Mouse (Mus musculus) myocyte (in vitro differentiated cells): ENCODE data around the gene Tfr2.
A peak's percentile ranks its signal among the peaks of the same experiment; 100 is the strongest.

Experiments
- E2F4 ChIP-seq: IDR thresholded peaks from one replicate; pipeline ENCODE4 v1.6.1; 2011; ENCODE audit warnings: mild to moderate bottlenecking, control low read depth, moderate library complexity; ENCODE audit not compliant: insufficient read depth
- MAX ChIP-seq: IDR thresholded peaks from one replicate; pipeline ENCODE4 v1.6.1; 2011; ENCODE audit warnings: low read depth, mild to moderate bottlenecking, control low read depth
- MYOG ChIP-seq, 3 experiments: IDR thresholded peaks; one replicate each; pipeline ENCODE4 v1.6.1; 2011; ENCODE audit warnings: control low read depth in 2 of 3, low read depth in 2 of 3, mild to moderate bottlenecking in 2 of 3; ENCODE audit not compliant: insufficient read length in 2 of 3, control insufficient read depth in 1 of 3, insufficient read depth in 1 of 3
- POLR2A ChIP-seq: IDR thresholded peaks from one replicate; pipeline ENCODE4 v1.6.1; 2011; ENCODE audit warnings: low read depth, mild to moderate bottlenecking, control low read depth, moderate library complexity; ENCODE audit not compliant: insufficient read length
- POLR2AphosphoS2 ChIP-seq: IDR thresholded peaks from one replicate; pipeline ENCODE4 v1.6.1; 2011; ENCODE audit warnings: low read depth, control low read depth; ENCODE audit not compliant: insufficient read length
- TCF12 ChIP-seq: IDR thresholded peaks from one replicate; pipeline ENCODE4 v1.6.1; 2011; ENCODE audit warnings: mild to moderate bottlenecking, control low read depth; ENCODE audit not compliant: poor library complexity, insufficient read depth, severe bottlenecking
- TCF3 ChIP-seq: IDR thresholded peaks from one replicate; pipeline ENCODE4 v1.6.1; 2011; ENCODE audit warnings: low read depth, control low read depth; ENCODE audit not compliant: insufficient read length
- USF1 ChIP-seq: IDR thresholded peaks from one replicate; pipeline ENCODE4 v1.6.1; 2011; ENCODE audit warnings: low read depth, mild to moderate bottlenecking, control low read depth, moderate library complexity

GRCm38 (mm10) chr5:137610548-137611244 lies 41.1 kb downstream of the Tfr2 start:
- TF ChIP-seq POLR2A (peak; percentile 43), POLR2AphosphoS2 (peak; percentile 60), USF1 (no peak), MYOG (IDR thresholded peaks at IDR 0.05; ENCODE audit: control insufficient read depth in 1 of 3, insufficient read depth in 1 of 3, insufficient read length in 2 of 3, low read depth in 2 of 3) (no peak), TCF12 (peak; percentile 9), MAX (no peak), E2F4 (no peak), TCF3 (no peak)
